Mouse (Mus musculus) E14TG2a.4 (cell line): ENCODE data around the gene Plxnd1.

Source experiments
- H3K27me3 ChIP-seq: 2 replicates; pipeline ENCODE4 v1.6.1; 2014; ENCODE audit warnings: low read length, control low read depth; ENCODE audit not compliant: insufficient read depth
- H3K36me3 ChIP-seq: 2 replicates; pipeline ENCODE4 v1.6.1; 2014; ENCODE audit warnings: low read length, control low read depth; ENCODE audit not compliant: insufficient read depth
- H3K4me1 ChIP-seq: replicated peaks from 2 replicates; pipeline ENCODE4 v1.6.1; 2014; ENCODE audit warnings: low read depth, low read length, control low read depth
- H3K4me3 ChIP-seq: replicated peaks from 2 replicates; pipeline ENCODE4 v1.5.1; 2014; ENCODE audit warnings: mild to moderate bottlenecking, low read length
- H3K9me3 ChIP-seq: 2 replicates; pipeline ENCODE4 v1.6.1; 2014; ENCODE audit warnings: low read length, control low read depth
- CTCF ChIP-seq: conservative IDR thresholded peaks from 2 replicates; pipeline ENCODE4 v1.5.1; 2014; ENCODE audit warnings: low read length
- NANOG ChIP-seq: IDR thresholded peaks from 2 replicates; pipeline ENCODE4 v1.6.1; 2014; ENCODE audit warnings: borderline replicate concordance, low read length, mixed read lengths
- POU5F1 ChIP-seq: IDR thresholded peaks from 2 replicates; pipeline ENCODE4 v1.6.1; 2014; ENCODE audit warnings: low read length, borderline replicate concordance

Gene Plxnd1

GRCm38 (mm10) chr6:116004069-116004468, 9.3 kb upstream of the Plxnd1 start:
- Histone ChIP-seq H3K9me3 (no peaks in the 10 kb centered on the region), H3K4me1 (peaks cover 29% of the 10 kb centered on the region), H3K36me3 (no peaks in the 10 kb centered on the region), H3K4me3 (no peak overlapping the region), H3K27me3 (peaks cover 50% of the 10 kb centered on the region)
- TF ChIP-seq CTCF (no peak), NANOG (no peak), POU5F1 (no peak)

- H3K36me3 ChIP-seq: no peaks in the 10 kb centered on the region
- H3K27me3 ChIP-seq: peaks cover 50% of the 10 kb centered on the region
- no peaks in the 10 kb centered on the region for H3K9me3 ChIP-seq
- no peak for TF ChIP-seq CTCF
- TF ChIP-seq POU5F1: no peak
- no peak for TF ChIP-seq NANOG
- H3K4me1 ChIP-seq: peaks cover 34% of the 10 kb centered on the region
- no peak overlapping the region for H3K4me3 ChIP-seq
These were observed 8.7 kb upstream of the Plxnd1 start for GRCm38 (mm10) chr6:116003516-116003915.

- Histone ChIP-seq H3K36me3 (no peaks in the 10 kb centered on the region), H3K9me3 (no peaks in the 10 kb centered on the region), H3K27me3 (peaks cover 56% of the 10 kb centered on the region), H3K4me3 (no peak overlapping the region), H3K4me1 (peaks cover 35% of the 10 kb centered on the region)
- TF ChIP-seq NANOG (no peak), POU5F1 (no peak), CTCF (no peak)
These were observed 7.7 kb upstream of the Plxnd1 start for GRCm38 (mm10) chr6:116002311-116003104.

- H3K4me3 ChIP-seq: no peak overlapping the region
- peaks cover 59% of the 10 kb centered on the region for H3K27me3 ChIP-seq
- no peaks in the 10 kb centered on the region for H3K9me3 ChIP-seq
- TF ChIP-seq NANOG: no peak
- no peak for TF ChIP-seq POU5F1
- TF ChIP-seq CTCF: no peak
- peaks cover 27% of the 10 kb centered on the region for H3K4me1 ChIP-seq
- H3K36me3 ChIP-seq: no peaks in the 10 kb centered on the region
These were observed 6.0 kb upstream of the Plxnd1 start for GRCm38 (mm10) chr6:116000851-116001250.

GRCm38 (mm10) chr6:115999227-115999626, 4.4 kb upstream of the Plxnd1 start:
- Histone ChIP-seq H3K27me3 (peaks cover 61% of the 10 kb centered on the region), H3K9me3 (no peaks in the 10 kb centered on the region), H3K36me3 (no peaks in the 10 kb centered on the region), H3K4me1 (peaks cover 30% of the 10 kb centered on the region), H3K4me3 (no peak overlapping the region)
- TF ChIP-seq POU5F1: no peak
- TF ChIP-seq CTCF: no peak

- TF ChIP-seq NANOG (no peak), CTCF (no peak), POU5F1 (no peak)
- H3K4me3 ChIP-seq: no peak overlapping the region
- H3K36me3 ChIP-seq: no peaks in the 10 kb centered on the region
- peaks cover 61% of the 10 kb centered on the region for H3K27me3 ChIP-seq
- peaks cover 34% of the 10 kb centered on the region for H3K4me1 ChIP-seq
- H3K9me3 ChIP-seq: no peaks in the 10 kb centered on the region
These were observed 4.0 kb upstream of the Plxnd1 start for GRCm38 (mm10) chr6:115998758-115999157.

- peaks cover 40% of the 10 kb centered on the region for H3K4me1 ChIP-seq
- H3K27me3 ChIP-seq: peaks cover 64% of the 10 kb centered on the region
- no peak for TF ChIP-seq NANOG
- no peak for TF ChIP-seq POU5F1
- TF ChIP-seq CTCF: no peak
- H3K36me3 ChIP-seq: no peaks in the 10 kb centered on the region
- no peak overlapping the region for H3K4me3 ChIP-seq
- no peaks in the 10 kb centered on the region for H3K9me3 ChIP-seq
These were observed 3.0 kb upstream of the Plxnd1 start for GRCm38 (mm10) chr6:115997726-115998311.

GRCm38 (mm10) chr6:115996171-115996851, 1.5 kb upstream of the Plxnd1 start:
- Histone ChIP-seq H3K27me3 (peaks cover 68% of the 10 kb centered on the region), H3K4me1 (peaks cover 44% of the 10 kb centered on the region), H3K9me3 (no peaks in the 10 kb centered on the region), H3K36me3 (no peaks in the 10 kb centered on the region), H3K4me3 (no peak overlapping the region)
- TF ChIP-seq CTCF (no peak), POU5F1 (no peak), NANOG (no peak)
